Mouse (Mus musculus) MEL (cell line): Measurements from ENCODE around the gene Cwf19l1.

Experiments used
- CTCF ChIP-seq, 3 experiments: IDR thresholded peaks in 2 of 3; conservative IDR thresholded peaks in 1 of 3; 2 replicates each; pipeline ENCODE4 v1.5.1; 2011 to 2012; ENCODE audit warnings: low read length in 3 of 3, low read depth in 2 of 3, mild to moderate bottlenecking in 2 of 3, improper control_type of control experiment in 1 of 3, inconsistent platforms in 1 of 3, mixed read lengths in 1 of 3, moderate library complexity in 1 of 3; ENCODE audit not compliant: control insufficient read depth in 1 of 3, insufficient read depth in 1 of 3, poor library complexity in 1 of 3, severe bottlenecking in 1 of 3
- E2F4 ChIP-seq: IDR thresholded peaks from 2 replicates; pipeline ENCODE4 v1.6.1; 2011; ENCODE audit warnings: low read depth, low read length, improper control_type of control experiment, borderline replicate concordance
- USF1 ChIP-seq: IDR thresholded peaks from 2 replicates; pipeline ENCODE4 v1.6.1; 2014; ENCODE audit warnings: low read depth, mild to moderate bottlenecking, inconsistent platforms, low read length, improper control_type of control experiment, moderate library complexity

- TF ChIP-seq CTCF (IDR thresholded peaks at IDR 0.05 in 2 of 3, conservative IDR thresholded peaks at IDR 0.05 in 1 of 3; ENCODE audit: control insufficient read depth in 1 of 3, insufficient read depth in 1 of 3, low read depth in 2 of 3, low read length in 3 of 3, poor library complexity in 1 of 3, severe bottlenecking in 1 of 3) = no peak
- TF ChIP-seq USF1 = no peak
- no peak for TF ChIP-seq E2F4
Measured at GRCm38 (mm10) chr19:44135960-44136485, 347 bp upstream of the Cwf19l1 start.
